Mouse (Mus musculus) heart, postnatal 25 days (tissue): Measurements from ENCODE around the gene Col7a1. TPM values are rescaled to one million over a fixed set of nuclear protein-coding genes. Genes with fewer than 3 reads are reported as not detected.

Experiments used
- DNase-seq: peaks from one replicate; pipeline ENCODE4 v3.0.0; 2022; ENCODE audit warnings: low spot score
- intact Hi-C: fragments of 180-260 bp; cut with DNase I; formaldehyde crosslinking; loops from one replicate; pipeline ENCODE4 v1.15.1; 2025
- total RNA-seq, 2 experiments: library from RNA; stranded (reverse); gene quantifications; 2 replicates each; pipeline ENCODE4 v1.2.3; 2021

Gene Col7a1
- total RNA-seq, 2 experiments from 2014 or later = 0.23 to 0.61 TPM

DNA sequence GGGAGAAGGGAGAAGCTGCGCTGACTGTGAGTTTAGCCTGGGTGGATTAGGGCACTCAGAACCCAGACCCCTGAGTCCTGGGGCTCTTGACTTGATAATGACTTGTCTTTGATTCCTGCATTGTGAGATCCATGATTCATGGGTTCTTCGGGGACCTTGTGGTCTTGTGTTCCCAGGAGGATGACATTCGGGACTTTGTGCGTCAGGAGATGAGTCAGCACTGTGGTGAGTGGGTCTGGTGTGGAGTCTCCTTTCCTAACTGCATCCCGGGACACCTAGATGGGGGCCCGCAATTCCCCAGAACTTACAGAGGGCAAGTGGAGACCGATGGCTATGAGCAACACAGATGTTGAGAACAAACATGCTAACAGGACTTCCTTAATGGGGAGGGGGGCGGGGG, 29.1 kb downstream of the Col7a1 start:
- intact Hi-C loops = no loop called here
- no peak for DNase-seq

DNA sequence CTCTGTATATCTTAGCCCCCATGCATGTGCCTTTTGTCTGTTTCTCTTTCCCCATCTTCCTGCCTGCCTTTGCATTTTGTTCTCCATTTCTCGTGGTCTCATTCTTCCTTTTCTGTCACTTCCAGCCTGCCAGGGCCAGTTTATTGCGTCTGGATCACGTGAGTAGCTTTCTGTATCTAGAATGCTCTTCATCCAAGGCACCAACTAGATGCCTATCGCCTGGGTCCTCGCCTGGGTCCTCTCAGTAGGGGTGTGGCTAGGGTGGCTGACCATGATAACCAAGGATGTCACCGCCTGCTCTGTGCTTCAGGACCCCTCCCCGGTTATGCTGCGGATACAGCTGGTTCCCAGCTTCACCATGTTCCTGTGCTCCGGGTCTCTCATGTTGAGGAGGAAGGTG, 29.8 kb downstream of the Col7a1 start:
- intact Hi-C loops = no loop called here

DNA sequence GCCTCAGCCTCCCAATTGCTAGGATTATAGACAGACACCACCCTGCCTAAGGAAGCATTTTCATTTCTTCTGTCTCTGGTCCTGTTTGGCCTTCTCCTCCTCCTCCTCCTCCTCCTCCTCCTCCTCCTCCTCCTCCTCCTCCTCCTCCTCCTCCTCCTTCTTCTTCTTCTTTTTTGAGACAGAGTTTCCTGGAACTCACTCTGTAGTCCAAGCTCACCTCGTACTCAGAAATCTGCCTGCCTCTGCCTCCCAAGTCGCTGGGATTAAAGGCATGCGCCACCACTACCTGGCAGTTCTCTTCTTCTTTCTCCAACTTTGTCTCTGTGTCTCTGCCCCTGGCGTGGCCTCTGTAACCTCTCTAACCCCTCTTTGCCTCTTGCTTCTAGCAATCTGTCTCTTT, 32.3 kb downstream of the Col7a1 start, which contains the start of gene Ucn2:
TSS of gene Ucn2 (plus strand) at position 301 of the 400 bp plus-strand sequence.
- DNase-seq = no peak
- intact Hi-C loops = no loop called here

More for the DNA sequence above, 29.8 kb downstream of the Col7a1 start:
- no peak for DNase-seq

DNA sequence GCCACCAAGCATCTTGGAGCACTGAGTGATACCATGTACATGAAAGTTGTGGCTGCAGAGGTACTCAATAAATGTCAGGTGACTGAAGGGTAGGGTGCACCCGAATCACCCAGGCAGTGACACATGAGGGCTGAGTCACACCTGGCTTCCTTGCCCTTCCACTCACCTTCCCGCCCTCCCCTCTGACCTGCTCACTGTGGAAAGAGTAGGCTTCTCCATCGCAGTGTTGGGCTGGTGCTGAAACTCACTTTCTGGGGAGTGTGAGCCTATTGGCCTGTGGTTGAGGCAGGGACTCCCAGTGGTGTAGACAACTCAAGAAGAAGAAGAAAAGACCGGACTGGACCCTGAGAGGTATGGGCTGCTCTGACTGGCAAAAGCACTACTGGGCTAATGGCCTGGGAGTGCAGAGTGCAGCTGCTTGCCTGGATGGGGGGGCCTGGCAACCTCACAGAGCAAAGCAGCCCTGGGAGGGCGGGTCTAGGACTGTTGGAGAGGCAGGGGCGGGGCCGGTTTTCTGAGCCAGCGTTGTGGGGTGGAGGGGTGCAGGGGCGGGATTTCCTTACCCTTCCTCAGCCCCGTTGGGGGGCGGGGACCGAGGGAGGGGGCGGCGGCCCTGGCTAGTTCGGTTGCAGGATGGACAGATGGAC, 34.4 kb downstream of the Col7a1 start:
- DNase-seq = peak; percentile 36
- intact Hi-C loops = no loop called here

DNA sequence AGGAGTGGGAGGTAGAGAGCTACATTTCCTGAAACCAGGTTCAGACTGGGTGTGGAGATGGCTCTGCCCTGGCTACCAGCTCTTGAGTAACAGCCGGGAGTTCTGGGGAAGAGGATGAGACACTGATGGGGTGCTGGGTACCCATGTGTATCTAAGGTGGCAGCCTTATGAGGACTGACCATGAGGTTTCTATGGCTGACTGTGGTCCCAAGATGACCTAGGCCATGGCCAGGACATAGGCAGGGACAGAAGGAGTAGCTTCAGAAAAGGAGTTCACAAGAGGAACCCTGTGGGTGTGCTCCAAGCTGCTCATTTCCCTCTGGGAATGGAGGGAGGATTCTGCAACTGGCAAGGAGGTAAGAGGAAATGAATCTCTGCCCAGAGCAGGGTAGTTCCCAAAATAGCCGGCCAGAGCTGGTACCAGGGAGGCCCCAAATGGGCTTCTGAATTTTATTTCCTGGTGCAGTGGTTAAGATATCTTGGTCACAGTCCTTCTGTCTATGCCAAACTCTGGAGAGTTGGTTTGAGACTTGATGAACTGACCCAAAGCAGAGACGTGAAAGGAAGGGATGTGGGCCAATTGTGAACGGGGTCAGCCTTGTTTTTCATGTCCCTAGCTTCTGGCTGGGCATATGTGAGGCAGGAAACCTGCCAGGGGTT, 36.5 kb downstream of the Col7a1 start:
- intact Hi-C loops = no loop called here
- DNase-seq = no peak

DNA sequence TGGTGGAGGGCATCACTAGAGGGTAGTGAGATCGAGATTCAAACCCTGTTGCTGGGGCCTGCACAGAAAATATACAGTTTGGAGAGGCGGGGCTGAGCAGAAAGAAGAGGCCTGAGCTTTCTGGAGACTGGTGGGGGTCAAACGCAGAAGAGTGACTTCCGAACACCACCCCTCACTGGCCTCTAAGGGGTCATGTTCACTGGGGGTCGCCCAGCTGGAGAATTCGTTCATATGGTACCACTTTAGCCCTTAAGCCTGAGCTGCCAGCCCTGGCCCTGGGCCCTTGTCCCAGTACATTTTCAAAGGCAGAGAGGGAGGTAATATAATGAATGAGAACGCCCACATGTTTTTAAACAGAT, 37.1 kb downstream of the Col7a1 start:
- no peak for DNase-seq
- intact Hi-C loops = no loop called here

DNA sequence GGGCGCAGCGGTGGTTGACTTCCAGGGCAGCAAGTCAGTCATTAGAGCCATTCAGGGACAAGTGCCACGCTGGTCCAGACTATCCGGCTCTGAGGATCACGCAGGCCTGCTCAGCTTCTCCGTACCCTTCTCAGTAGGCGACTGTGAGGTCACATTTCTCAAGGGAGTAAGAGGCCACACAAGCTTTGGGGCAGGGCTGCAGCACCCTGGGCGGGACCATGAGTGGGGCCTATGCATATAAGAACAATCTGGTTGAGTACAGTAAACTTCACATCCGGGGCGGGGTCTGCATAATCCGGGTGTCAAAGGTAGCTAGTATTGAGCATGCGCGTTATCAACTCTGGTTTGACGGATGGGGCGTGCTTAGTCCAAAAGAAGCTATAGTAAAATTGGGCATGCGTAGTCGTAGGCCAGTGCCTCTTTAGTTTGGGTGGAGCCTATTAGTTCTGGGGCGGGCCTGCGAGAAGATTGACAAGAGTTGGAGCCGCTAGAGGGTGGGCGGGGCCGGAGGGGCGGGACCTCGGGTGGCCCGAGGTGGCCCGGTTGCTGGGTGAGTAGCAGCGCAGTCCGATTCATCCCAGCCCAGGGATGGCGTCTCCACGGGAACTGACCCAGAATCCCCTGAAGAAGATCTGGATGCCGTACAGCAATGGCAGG, 38.2 kb downstream of the Col7a1 start, which contains the start of gene Pfkfb4:
TSS of gene Pfkfb4 (plus strand) at position 351 of the 657 bp plus-strand sequence.
- DNase-seq = peak; percentile 96
- intact Hi-C loops = no loop called here

DNA sequence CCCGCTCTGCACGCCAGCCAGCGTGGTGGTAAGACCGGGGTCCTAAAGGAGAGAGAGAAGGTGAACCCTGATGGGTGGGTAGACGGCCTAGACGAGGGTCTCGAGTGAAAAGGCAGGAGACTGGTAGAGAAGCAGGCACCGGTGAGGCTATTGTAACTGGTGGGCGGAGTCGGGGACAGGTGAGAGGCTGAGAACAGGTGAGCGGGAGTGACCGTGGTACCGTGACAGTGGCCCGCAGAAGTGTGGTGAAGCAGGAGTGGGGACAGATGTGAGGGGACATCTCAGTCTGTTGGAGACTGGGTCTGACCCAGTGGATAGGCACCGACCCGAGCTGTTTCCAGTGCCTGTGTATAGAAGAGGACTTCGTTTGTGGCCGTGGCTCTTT, 38.7 kb downstream of the Col7a1 start:
- no peak for DNase-seq
- intact Hi-C loops = no loop called here

DNA sequence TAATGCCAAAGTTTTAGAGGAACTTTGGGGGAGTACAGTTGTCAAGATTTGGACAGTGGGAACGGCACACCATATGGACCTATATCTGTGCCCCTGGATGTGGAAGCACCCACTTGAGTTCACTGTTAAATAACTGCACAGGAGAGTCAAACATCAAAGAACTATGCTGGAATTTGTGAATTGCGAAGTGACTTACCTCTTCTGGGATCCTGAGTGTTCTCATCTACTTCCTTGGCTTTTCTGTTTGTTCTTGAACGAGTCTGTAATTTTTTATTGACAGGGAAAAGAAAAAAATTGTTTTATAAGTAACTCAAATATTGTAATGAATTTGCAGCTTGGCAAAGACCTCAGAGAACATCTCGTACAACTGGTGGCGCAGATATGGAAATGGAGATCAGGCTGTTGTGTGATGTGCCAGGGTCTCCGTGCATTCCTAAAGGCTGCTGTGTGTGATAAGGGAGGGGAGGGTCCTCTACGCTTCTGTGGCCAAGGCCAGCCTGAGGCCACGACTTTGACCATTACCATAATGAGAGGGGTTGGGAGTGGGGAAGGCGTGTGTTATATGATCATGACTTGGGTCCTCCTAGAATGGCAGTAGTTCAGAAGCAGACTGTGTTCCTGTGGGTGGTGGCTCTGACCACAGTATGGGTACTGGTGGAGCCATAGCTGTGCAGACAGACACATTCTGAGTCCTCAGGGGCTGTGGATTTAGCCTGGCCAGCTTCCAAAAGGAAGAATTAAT, 39.4 kb downstream of the Col7a1 start:
- intact Hi-C loops = no loop called here
- no peak for DNase-seq

DNA sequence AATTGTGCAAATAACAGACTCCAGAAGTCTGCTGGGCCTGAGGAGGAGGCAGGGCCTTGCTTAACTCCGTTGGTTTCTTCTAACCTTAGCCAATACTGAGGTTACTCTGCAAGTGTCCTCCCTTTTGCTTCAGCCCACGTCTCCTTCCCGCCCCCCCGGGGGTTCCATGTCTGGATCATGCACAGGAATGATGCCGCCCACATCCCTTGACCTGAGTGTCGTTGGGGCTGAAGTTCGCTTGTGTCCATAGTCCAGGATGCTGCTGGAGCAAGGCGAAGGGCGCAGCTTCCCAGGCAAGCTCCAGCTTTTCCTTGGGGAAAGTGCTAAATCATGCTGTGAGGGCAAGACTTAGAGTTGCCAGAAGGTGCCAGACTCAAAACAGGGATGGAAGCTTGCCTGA, 43.0 kb downstream of the Col7a1 start:
- no peak for DNase-seq
- intact Hi-C loops = no loop called here

DNA sequence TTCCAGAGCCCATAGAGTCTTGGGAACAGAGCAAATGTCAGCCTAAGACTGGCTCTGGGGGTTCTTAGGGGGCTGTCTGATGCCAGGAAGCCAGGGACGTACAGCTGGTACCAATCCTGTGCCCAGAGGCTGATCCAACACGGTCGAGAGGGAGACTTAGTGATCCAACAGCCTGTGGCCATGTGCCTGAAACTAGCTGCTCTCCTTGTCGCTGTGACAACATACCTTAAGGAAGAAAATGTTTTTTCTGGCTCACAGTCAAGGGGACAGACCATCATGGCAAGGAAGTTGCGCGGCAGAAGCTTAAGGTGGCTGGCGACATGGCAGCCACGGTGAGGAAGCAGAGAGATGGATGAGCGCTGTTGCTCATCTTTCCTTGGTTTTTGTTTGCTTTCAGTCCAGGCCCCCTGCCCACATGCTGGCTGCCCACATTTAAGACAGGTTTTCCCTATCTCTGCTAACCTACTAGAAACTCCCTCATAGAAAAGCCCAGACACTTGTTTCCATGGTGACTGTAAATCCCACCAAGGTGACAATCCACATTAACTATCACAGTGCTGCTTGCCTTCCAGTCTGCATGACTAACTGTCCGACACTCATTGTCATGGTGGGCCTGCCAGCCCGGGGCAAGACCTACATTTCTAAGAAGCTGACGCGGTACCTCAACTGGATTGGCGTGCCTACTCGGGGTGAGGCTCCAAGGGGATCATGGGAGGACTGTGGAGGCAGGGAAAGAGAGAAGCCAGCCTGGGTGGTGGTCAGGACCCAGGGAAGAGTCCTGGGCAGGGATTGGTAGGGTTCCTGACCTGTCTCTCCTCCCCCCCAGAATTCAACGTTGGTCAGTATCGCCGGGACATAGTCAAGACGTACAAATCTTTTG, 45.1 kb downstream of the Col7a1 start:
- DNase-seq = no peak
- intact Hi-C loops = no loop called here

DNA sequence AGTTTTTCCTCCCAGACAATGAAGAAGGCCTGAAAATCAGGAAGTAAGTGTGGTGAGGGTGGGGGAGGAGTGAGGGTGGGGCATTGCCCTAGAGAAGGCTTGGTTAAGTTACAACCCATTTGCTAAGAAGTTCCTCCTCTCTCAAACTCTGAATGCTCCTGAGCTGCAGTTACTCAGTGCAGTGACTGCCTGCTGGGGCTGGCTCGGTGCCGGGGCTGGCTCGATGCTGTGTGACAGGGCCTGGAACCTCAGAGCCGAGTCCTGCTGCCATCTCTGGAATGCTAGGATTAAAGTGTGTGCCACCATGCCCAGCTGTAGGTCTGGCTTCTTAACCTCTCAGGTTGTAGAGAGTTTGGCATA, 45.8 kb downstream of the Col7a1 start:
- intact Hi-C loops = no loop called here

DNA sequence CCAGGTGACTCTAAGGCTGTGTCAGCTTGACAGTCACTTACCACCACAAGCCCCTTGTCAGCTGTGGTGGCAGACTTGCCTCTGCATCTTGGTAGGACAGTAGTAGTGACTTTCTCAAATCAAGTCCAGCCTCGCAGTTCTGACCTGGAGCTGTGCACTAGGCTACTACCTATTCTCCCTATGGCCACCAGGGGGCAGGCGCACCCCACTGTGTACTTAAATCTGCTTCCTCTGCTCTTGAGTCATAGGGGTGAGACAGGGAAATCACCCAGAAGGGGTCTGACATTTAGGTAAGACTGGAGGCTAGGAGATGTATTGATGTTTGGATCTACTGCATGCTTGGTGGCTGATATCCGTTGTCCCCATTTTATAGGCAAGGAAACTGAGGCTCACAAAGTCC, 47.3 kb downstream of the Col7a1 start:
- intact Hi-C loops = loop anchor here (1.0 to 10.0 kb wide), 2 partner anchors 122 to 864 kb away; no protein-coding TSS in a partner anchor
- no peak for DNase-seq

More for the DNA sequence above, 45.8 kb downstream of the Col7a1 start:
- DNase-seq = no peak

DNA sequence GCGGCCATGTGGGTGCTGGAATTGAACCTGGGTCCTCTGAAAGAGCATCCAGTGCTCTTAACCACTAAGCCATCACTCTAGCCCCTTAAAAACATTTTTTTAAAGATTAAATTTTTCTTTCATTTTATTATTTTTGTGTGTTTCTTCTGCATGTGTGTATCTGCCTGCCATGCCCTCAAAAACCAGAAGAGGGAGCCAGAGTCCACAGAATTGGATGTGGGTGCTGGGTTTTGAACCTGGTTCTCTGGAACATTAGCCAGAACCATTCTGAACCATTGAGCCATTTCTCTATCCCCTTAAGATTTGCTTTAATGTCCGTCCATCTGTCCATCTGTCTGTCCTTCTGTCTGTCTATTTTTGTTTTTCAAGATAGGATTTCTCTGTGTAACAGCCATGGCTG, 49.8 kb downstream of the Col7a1 start:
- no peak for DNase-seq
- intact Hi-C loops = loop anchor here (1.0 to 10.0 kb wide), 2 partner anchors 56 to 862 kb away; partner anchors contain the start of gene Trex1

DNA sequence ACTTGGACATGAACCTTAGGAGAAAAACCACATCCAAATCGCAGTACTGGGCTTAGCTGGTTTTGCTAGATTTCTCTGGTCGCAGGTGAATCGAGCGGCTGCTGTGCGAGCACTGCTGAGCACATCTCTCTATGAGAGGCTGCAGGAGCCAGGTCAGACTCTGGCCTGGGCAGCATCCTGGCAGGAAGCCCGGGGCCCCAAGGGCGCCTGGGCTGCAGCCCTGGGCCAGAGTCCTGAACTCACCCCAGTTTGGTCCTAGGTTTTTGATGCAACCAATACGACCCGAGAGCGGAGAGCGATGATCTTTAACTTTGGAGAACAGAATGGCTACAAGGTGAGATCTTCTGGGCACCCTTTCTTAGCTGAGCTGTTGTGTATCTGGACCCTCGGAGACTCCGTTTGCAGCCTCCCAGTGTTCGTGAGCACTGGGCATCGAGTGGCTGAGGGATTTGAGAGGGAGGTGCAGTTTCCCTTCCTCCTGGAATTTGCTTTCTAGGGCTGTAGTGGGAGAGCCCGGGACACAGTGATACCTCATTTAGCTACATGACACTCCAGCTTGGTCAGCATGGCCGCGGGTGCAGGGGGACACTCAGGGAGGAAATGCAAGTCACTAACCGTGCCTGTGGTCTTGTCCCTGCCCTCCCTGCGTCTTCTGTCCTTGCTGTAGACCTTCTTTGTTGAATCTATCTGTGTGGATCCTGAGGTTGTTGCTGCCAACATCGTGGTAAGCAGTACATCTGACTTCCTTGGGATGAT, 53.8 kb downstream of the Col7a1 start:
- intact Hi-C loops = loop anchor here (10.0 kb wide), 1 partner anchor 858 kb away; no protein-coding TSS in a partner anchor
- DNase-seq = no peak

DNA sequence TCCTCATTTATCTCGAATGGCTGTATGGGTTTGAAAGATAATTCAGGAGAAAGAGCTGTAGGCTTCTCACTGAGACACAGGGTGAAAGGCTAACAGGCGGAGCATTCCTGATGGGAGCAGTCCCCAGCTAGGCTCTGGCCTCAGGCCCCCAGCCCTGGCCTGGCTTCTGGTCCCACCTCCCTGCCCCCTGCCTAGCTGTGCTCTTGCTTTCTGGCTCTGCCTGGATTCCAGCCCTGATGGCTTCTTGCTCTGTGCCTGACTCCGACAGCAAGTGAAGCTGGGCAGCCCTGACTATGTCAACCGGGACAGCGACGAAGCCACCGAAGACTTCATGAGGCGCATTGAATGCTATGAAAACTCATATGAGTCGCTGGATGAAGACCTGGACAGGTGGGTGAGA, 54.7 kb downstream of the Col7a1 start:
- DNase-seq = no peak
- intact Hi-C loops = loop anchor here (10.0 kb wide), 1 partner anchor 857 kb away; no protein-coding TSS in a partner anchor

DNA sequence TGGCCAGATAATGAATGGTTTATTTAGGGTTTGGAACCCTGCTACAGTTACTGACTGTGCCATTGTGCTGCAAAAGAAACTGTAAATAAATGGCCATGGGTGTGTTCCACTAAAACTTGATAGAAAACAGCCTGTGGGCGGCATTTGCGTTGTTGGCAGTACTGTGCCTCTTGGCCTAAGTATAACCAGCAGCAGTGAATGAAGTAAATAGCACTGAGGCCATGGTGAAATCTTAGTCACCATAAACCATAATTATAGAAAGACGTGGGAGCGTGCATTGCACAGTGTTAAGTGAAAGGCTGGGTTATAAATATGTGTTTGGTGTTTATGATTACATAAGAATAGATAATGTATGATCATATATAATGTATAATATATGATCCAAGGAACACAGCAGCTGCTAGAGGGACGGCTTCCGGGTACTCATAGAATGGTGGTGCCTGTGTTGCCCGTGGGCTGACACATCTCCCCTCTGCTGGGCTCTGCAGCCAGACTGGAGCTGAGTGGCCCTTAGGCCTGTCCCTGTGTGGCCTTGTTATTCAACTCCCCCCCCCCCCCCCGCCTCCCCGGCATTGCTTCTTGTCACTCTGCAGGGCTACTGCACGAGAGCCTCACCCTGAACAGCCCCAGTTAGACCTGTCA, 55.7 kb downstream of the Col7a1 start:
- intact Hi-C loops = loop anchor here (10.0 kb wide), 1 partner anchor 856 kb away; no protein-coding TSS in a partner anchor
- no peak for DNase-seq
